Mouse (Mus musculus) stomach, postnatal 0 days (tissue): ENCODE data around the gene Bcas3. TPM values are rescaled to one million over a fixed set of nuclear protein-coding genes. Genes with fewer than 3 reads are reported as not detected.

Experiments
- ATAC-seq: fragments of 200-750 bp; cut with Nextera tagmentation; 2 replicates; pipeline ENCODE4 v1.8.0; 2017; ENCODE audit not compliant: low FRiP score, low TSS enrichment
- DNase-seq: peaks from one replicate; pipeline ENCODE4 v3.0.0-alpha.2; 2016; ENCODE audit warnings: low spot score
- H3K27ac ChIP-seq: fragments of 300-500 bp; sonication (generic); replicated peaks from 2 replicates; pipeline ENCODE4 v1.5.1; 2014; ENCODE audit warnings: mild to moderate bottlenecking, control low read depth
- H3K27me3 ChIP-seq: fragments of 300-500 bp; sonication (generic); 2 replicates; pipeline ENCODE4 v1.6.1; 2014; ENCODE audit warnings: low read length; ENCODE audit not compliant: control insufficient read depth, insufficient read depth
- H3K36me3 ChIP-seq: fragments of 300-500 bp; sonication (generic); 2 replicates; pipeline ENCODE4 v1.6.1; 2014; ENCODE audit warnings: low read length, mixed read lengths; ENCODE audit not compliant: control insufficient read depth, insufficient read depth
- H3K4me1 ChIP-seq: fragments of 300-500 bp; sonication (generic); replicated peaks from 2 replicates; pipeline ENCODE4 v1.6.1; 2014; ENCODE audit warnings: antibody characterized with exemption; ENCODE audit not compliant: control insufficient read depth, insufficient read depth
- H3K4me2 ChIP-seq: fragments of 300-500 bp; sonication (generic); replicated peaks from 2 replicates; pipeline ENCODE4 v1.6.1; 2014; ENCODE audit warnings: low read depth, mild to moderate bottlenecking, control low read depth, moderate library complexity
- H3K4me3 ChIP-seq: fragments of 300-500 bp; sonication (generic); 2 replicates; pipeline ENCODE4 v1.5.1; 2014; ENCODE audit warnings: low read depth, low read length, control low read depth
- H3K9ac ChIP-seq: fragments of 300-500 bp; sonication (generic); 2 replicates; pipeline ENCODE4 v1.6.1; 2014; ENCODE audit warnings: mild to moderate bottlenecking, low read length, control low read depth, mixed read lengths
- H3K9me3 ChIP-seq: fragments of 300-500 bp; sonication (generic); 2 replicates; pipeline ENCODE4 v1.6.1; 2016; ENCODE audit warnings: low read length; ENCODE audit not compliant: control insufficient read depth
- CTCF ChIP-seq: IDR thresholded peaks from 2 replicates; pipeline ENCODE4 v1.5.1; 2016; ENCODE audit warnings: antibody characterized with exemption, low read depth, mild to moderate bottlenecking, moderate library complexity
- EP300 ChIP-seq: optimal IDR thresholded peaks from 2 replicates; pipeline ENCODE3; 2016; ENCODE audit warnings: antibody characterized with exemption
- WGBS: fragments of 180-500 bp; shearing (Covaris S2); extraction: QIAGEN DNeasy Blood & Tissue Kit; methylation state at CpG from one replicate; pipeline ENCODE4 v1.1.7; 2014; 5-methylcytosine and 5-hydroxymethylcytosine counted together
- polyA plus RNA-seq: library from polyadenylated mRNA; unstranded; fragments of >200 nt; fragmentation: Nextera tagmentation; extraction: Ambion mirVana; gene quantifications from 2 replicates; pipeline ENCODE4 v1.2.1, GENCODE M21; 2015

The Bcas3 gene
- polyA plus RNA-seq, 1 experiment from 2014 or later, result 16.5 TPM

GRCm38 (mm10) chr11:85834386-85834931 lies 481.5 kb downstream of the Bcas3 start:
- no peak for ATAC-seq

GRCm38 (mm10) chr11:85835001-85835752 lies 482.2 kb downstream of the Bcas3 start:
- Histone ChIP-seq H3K9ac (peak overlapping the region; percentile 83), H3K36me3 (0 out of 2 replicates have a peak, but pooled peaks cover 3% of the 10 kb centered on the region), H3K9me3 (no peaks in the 10 kb centered on the region), H3K4me1 (peaks cover 5% of the 10 kb centered on the region; the same call in 1 of the 2 replicates), H3K27ac (peak overlapping the region; percentile 45; the same call in 1 of the 2 replicates), H3K27me3 (peaks cover 3% of the 10 kb centered on the region; the same call in 1 of the 2 replicates), H3K4me2 (peak overlapping the region; percentile 76), H3K4me3 (peak overlapping the region; percentile 60)
- DNase-seq (no peak), ATAC-seq (no peak)
- WGBS, result 34% methylated on average over 9 of the region's 9 CpGs
- TF ChIP-seq EP300 (no peak), CTCF (no peak)

More at GRCm38 (mm10) chr11:85834386-85834931, 481.5 kb downstream of the Bcas3 start:
- no peaks in the 10 kb centered on the region for H3K9me3 ChIP-seq
- no peak for DNase-seq
- peak overlapping the region; percentile 83 for H3K9ac ChIP-seq
- H3K4me1 ChIP-seq, result peaks cover 8% of the 10 kb centered on the region; the same call in 1 of the 2 replicates
- H3K4me2 ChIP-seq, result peak overlapping the region; percentile 76
- WGBS, result 37% methylated on average over 17 of the region's 17 CpGs
- no peak overlapping the region; the same call in 1 of the 2 replicates for H3K27ac ChIP-seq
- H3K36me3 ChIP-seq, result 0 out of 2 replicates have a peak, but pooled peaks cover 3% of the 10 kb centered on the region
- peaks cover 3% of the 10 kb centered on the region; the same call in 1 of the 2 replicates for H3K27me3 ChIP-seq
- no peak for TF ChIP-seq CTCF
- TF ChIP-seq EP300, result no peak
- peak overlapping the region; percentile 60 for H3K4me3 ChIP-seq

- ATAC-seq, result no peak
- Histone ChIP-seq H3K4me1 (0 out of 2 replicates have a peak, but pooled peaks cover 5% of the 10 kb centered on the region), H3K27me3 (peaks cover 5% of the 10 kb centered on the region; the same call in 1 of the 2 replicates), H3K4me2 (peak overlapping the region; percentile 76), H3K27ac (peak overlapping the region; percentile 63), H3K4me3 (peak overlapping the region; percentile 60), H3K9ac (peak overlapping the region; percentile 83), H3K36me3 (peaks cover 7% of the 10 kb centered on the region; the same call in 1 of the 2 replicates), H3K9me3 (no peaks in the 10 kb centered on the region)
- TF ChIP-seq CTCF, result no peak
- no peak for TF ChIP-seq EP300
- 21% methylated on average over 16 of the region's 16 CpGs for WGBS
- DNase-seq, result no peak
Observed at GRCm38 (mm10) chr11:85835753-85836522, 483.0 kb downstream of the Bcas3 start.

- DNase-seq (no peak), ATAC-seq (no peak)
- peaks cover 5% of the 10 kb centered on the region; the same call in 1 of the 2 replicates for H3K27me3 ChIP-seq
- H3K4me1 ChIP-seq, result 0 out of 2 replicates have a peak, but pooled peaks cover 5% of the 10 kb centered on the region
- H3K4me3 ChIP-seq, result peak overlapping the region; percentile 60
- peaks cover 7% of the 10 kb centered on the region; the same call in 1 of the 2 replicates for H3K36me3 ChIP-seq
- no peaks in the 10 kb centered on the region for H3K9me3 ChIP-seq
- peak overlapping the region; percentile 71 for H3K9ac ChIP-seq
- H3K4me2 ChIP-seq, result peak overlapping the region; percentile 76
- TF ChIP-seq CTCF (no peak), EP300 (peak; percentile 26)
- 20% methylated on average over 32 of the region's 32 CpGs for WGBS
- peak overlapping the region; percentile 63 for H3K27ac ChIP-seq
Observed at GRCm38 (mm10) chr11:85836523-85837290, 483.7 kb downstream of the Bcas3 start.

GRCm38 (mm10) chr11:85837291-85837647 lies 484.3 kb downstream of the Bcas3 start:
- H3K4me2 ChIP-seq, result peak overlapping the region; percentile 76
- no peaks in the 10 kb centered on the region for H3K9me3 ChIP-seq
- peak overlapping the region; percentile 71 for H3K9ac ChIP-seq
- peaks cover 5% of the 10 kb centered on the region; the same call in 1 of the 2 replicates for H3K27me3 ChIP-seq
- peak overlapping the region; percentile 63 for H3K27ac ChIP-seq
- ATAC-seq, result no peak
- peaks cover 7% of the 10 kb centered on the region; the same call in 1 of the 2 replicates for H3K36me3 ChIP-seq
- no peak for DNase-seq
- 0 out of 2 replicates have a peak, but pooled peaks cover under 1% of the 10 kb centered on the region for H3K4me1 ChIP-seq
- WGBS, result 30% methylated on average over 18 of the region's 18 CpGs
- H3K4me3 ChIP-seq, result peak overlapping the region; percentile 60
- no peak for TF ChIP-seq EP300
- no peak for TF ChIP-seq CTCF
